Mouse (Mus musculus) mouse trophoblast stem cell (cell line): Measurements from ENCODE around the gene Lyst.
"Not testable (repeated sequence)": the region's sequence is repeated elsewhere in the genome, so short reads cannot be mapped to it uniquely, and the experiment has no call there.

ENCODE experiments used
- in situ Hi-C, 2 experiments: fragments of 300-500 bp; cut with MseI, MboI; formaldehyde crosslinking; loops; 2 replicates in 1 of 2; 3 replicates in 1 of 2; pipeline ENCODE4 v1.15.1; 2025

Gene Lyst

DNA sequence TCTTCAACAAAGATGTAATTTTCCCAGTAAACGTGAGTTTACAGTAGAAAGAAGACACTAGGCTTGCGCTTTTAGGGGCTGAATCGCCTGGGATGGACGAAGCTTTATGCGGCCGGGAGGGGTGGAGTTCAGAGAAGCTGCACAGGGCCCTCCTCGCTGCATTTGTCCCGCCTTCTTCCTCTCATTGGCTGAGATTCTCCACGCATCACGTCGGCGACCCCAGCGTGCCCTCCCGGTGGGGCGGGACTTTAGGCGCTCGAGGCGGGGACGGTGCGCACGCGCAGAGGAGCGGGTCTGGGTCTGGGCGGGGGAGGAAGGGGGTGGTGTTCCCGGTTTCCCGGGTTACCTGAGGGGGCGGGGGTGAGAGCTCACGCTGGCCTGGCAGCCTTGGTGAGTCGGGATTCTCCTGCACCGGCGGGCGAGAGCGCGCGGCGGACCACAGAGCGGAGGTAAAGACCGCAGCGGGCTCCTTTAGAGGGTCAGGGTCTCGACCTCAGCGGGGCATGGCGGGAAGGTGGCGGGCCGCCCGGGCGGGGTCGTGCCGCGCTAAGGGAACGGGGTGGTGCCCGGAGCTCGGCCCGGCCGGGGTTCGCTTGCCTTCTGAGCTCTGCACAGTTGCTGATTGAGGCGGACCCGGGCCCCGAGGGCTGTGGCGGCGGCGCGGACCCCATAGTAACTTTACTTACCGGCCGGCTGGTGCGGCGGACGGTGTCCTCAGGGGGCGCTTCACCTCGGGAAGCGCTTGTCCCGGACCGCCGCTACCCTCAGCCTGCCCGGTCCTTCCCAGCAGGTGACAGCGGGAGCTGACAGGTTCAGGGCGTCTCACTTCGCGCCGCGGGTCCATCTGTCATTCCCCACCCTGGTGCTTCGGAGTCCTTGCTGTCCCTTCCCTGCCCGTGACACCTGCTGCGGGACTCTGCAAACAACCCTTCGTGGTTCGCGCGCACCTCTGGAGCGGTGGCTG, at the start of gene Lyst:
Gene Lyst, plus strand, starts transcription at position 350 of the 964 bp plus-strand sequence.
- in situ Hi-C loops: no loop called here

DNA sequence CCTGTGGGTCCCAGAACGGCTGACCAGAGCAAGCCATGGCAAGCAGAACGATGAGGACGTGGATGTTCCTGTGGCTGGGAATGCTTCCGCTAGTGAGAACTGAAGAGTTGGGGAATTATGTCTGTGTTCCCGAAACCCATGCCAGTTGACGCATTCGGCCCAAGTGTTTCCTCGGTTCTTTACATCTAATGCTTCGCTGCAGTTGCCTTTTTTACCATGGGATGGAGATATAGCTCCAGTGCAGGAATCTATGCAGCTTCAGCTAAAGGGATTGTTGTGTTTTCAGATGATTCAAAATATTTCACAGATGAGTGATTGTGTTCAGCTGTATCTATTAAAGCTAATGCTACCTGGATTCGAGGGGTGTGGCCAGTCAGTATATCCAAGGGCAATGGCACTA, 47.1 kb upstream of the Lyst start:
- in situ Hi-C loops: not testable (repeated sequence)

DNA sequence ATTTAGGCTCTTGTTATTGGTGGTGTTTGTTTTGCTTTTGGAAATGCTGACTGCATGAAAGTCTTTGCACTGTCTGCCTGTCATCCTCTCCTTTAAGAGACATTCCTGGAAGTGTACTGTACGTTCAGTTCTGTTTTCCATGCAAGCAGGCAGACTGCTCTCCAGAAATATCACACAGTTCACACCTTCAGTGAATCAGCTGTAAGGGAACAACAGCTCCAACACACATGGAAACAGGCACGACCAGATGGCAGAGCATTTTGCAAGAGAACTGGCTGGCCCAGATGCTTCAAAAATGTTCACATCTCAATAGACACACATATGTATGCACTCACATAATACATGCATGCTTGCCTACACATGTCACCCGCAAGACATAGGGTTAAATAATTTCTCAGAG, 43.4 kb upstream of the Lyst start:
- in situ Hi-C loops: no loop called here

DNA sequence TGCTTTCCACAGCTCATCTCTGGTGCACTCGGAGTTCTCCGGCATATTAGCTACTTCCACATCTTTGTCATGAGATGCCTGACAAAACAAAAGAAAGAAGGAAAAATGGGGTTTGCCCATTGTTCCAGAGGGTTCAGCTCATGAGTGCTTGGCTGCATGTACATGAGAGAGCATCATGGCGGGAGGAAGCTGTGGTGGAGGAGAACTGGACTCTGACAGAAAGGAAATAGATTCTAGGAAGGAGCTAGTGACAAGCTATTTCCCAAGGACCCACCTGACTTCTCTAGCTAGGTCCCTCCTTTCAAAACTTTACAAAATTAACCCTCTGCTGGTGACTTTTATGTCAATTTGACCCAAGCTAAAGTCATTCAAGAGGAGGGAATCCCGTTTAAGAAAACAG, 42.3 kb upstream of the Lyst start:
- in situ Hi-C loops: no loop called here

DNA sequence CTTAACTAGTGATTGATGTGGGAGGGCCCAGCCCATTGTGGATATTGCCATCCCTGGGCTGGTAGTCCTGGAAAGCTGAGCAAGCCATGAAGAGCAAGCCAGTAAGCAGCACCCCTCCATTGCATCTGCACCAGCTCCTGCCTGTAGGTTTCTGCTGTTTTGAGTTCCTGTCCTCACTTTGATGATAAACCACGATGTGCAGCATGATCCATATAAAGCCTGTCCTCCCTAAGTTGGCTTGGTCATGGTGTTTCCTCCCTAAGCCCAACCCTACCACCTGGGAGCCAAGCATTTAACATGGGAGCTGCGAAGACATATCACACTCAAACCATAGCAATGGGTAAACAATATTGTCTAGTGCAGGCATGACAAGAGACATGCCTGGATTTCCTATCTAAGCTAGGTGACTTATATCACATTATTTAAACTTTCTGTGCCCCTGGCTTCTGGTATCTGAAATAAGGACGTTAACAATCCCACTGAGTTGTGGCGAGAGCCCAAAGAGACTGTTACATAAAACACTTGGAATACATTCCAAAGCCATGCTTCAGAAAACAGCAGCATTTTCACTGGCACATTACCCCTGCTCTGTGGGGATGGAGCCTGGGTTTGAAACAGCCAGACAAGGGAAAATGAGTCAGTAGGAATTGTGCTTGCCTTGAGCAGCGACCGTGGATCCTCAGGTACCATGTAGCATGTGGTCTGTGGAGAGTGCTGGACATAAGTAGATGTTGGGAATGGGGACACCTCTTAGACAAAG, 41.6 kb upstream of the Lyst start:
- in situ Hi-C loops: no loop called here

DNA sequence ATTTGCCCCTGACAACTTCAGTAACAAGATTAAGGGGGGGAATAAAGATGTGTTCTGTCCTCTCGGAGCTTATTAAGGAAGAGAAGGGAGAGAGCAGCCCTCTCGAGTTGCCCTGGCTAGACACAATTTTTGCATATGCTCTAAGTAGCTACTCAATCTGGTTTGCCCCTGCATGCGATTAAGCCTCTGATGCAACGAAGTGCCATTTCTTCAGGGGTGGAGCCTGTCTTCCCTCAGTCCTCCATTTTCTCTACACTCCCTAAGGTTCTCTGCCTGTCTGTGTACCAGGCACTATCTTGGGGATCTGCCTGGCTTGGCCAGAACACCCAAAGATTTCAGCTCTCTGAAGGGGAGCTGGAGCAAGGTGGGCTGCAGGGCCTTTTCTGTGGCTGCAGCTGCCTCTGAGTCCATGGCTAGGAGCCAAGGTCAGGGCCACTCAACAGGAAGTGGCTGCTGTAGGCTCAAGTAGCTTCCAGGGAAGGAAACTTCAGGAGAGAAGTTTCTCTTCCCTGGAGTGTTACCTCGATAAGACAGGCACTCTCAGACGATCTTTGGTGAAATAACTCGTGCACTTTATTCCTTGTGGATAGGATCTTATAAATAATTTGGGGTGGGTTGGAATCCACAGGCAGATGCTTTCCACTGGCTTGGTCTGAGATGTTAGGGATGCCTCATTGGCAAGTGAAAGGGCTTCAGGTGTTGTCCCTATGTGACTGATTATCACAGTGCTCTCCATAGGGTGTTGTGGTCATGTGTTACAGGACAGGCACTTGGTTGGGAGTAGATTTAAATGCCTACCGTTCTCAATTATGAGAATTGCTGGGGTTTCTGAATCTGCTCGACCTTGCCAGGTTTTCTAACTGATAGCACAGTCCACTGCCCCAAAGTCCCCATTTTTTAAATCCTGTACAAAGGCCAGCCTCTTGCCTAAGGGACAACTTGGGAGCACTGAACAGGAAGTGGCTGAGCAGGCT, 40.2 kb upstream of the Lyst start:
- in situ Hi-C loops: no loop called here

DNA sequence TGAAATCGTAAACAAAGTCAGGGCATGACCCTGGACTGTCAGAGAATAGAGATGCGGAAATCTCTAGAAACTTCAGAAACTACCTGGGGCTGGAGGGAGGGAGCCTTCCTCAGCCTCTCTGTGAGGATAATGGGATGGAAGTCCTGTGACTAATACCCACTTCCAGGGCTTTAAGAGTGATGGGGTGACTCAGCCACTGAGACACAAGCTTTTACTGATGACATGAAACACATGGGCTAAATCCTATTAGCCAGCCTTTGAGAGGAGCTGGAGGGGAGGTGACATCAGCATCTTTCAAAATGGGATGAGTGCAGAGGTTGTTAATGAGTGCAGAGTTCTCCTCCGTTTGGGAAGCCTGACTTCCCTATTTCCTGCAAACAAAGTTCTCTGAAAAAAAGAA, 38.2 kb upstream of the Lyst start:
- in situ Hi-C loops: no loop called here

DNA sequence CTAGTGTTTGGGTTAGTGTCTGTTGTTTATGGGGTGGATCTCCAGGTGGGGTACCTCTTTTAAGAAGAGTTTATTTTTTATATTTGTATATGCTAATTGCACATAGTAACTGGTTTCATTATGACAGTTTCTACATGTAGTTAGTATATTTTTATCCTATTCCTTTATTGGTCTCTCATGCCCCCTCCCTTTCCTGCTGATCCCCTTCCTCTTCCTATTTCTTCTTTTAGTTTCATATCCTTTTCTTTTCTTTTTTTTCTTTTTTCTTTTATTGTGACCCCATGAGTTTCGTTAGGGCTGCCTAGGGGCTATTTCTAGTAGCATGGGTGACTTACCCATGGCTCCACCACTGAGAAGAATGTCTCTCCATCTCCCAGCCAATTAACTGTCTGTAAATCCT, 36.5 kb upstream of the Lyst start:
- in situ Hi-C loops: no loop called here

DNA sequence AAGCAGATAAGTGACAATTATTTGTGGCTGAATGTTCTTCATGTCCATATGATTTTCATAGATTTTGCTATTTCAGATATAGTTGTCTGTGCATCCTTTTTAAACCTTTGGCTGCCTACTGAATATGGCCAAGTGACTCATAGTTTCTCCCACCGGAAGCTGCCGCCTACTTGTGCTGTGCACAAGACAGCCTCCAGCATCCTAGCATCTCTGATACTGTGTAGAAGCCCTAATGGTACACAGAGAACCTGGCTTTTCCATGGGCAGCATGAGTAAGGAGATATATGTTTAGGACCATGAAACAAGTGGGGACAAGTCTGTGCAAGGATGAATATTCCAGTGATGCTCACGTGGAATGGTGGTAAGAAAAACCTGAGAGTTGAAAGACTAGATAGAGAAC, 35.0 kb upstream of the Lyst start:
- in situ Hi-C loops: no loop called here

DNA sequence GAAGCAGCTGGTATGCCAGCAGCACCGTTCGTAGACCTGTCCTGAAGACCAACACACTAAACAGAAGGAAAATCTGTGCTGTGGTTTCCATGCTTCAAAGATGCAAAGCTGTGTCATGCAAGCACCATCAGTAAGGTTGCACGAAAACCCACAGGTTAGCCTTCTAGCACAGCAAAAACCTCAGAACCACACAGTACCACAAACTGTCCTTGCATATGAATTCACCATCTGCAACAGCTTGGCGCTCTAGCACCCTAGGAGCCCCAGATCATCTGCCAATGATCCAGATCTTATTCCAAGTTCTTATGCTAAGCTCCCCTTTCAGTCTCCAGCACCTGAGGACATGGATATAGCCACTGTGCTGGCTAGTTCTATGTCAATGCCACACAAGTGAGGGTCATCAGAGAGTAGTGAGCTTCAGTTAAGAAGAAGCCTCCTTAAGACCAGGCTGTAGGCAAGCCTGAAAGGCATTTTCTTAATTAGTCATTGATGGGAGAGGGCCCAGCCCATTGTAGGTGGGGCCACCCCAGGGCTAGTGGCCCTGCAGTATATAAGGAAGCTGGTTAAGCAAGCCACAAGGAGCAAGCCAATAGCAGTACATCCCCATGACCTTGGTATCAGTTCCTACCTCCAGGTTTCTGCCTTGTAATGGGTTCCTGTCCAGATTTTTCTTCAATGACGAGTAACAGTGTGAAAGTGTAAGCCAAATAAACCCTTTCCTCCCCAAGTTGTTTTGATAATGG, 33.0 kb upstream of the Lyst start:
- in situ Hi-C loops: no loop called here

DNA sequence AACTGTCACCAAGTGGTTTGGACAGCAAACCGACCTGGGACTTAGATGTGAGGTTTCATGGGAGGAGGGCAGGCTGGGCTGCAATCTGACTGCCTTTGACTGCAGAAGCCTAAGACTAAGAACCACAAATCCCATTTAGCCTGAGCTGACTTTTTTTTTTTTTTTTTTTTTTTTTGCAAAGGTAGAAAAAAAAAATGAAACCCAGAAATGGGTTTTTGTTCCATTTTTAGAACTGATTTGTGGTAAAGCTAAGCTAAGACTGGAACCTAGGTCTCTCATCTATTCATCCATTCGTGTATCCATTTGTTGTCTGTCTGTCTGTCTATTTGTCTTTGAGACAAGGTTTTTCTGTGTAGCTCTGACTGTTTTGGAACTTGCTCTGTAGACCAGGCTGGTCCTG, 31.9 kb upstream of the Lyst start:
- in situ Hi-C loops: no loop called here

DNA sequence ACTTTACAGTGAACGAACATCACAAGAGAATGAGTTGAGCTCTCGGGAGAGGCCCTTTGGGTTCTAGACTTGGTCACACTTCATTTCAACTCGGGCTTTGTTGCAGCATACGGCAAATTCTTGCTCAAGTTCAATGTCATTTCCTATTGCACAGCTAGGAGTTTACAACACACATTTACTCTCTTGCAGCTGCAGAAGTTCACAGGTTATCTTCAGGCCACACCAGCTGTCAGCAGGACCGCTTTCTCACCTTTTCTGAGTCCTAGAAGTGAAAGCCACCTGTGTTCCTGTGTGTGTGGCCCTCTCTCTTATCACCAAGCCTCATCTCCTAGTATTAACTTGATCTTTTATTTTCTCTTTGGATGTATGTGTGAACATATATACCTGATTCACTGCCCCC, 31.3 kb upstream of the Lyst start:
- in situ Hi-C loops: no loop called here

DNA sequence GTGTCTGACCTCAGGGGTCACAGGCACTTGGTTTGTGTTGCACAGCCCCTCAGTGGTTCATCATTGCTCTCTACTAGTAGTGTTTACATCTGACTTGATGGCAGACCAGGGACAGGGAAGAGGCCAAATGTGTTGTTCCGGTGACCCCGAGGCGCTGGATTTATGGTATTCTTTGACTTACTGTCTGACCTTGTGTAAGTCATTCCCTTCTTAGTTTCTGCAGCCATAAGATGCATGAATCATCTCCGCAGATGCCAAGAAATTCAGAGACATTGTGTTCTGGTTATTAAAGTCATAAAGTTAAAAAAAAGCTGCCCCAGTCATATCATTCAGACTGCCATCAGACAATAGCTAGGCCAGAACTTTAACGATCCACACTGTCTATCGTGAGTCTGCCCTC, 27.6 kb upstream of the Lyst start:
- in situ Hi-C loops: no loop called here

DNA sequence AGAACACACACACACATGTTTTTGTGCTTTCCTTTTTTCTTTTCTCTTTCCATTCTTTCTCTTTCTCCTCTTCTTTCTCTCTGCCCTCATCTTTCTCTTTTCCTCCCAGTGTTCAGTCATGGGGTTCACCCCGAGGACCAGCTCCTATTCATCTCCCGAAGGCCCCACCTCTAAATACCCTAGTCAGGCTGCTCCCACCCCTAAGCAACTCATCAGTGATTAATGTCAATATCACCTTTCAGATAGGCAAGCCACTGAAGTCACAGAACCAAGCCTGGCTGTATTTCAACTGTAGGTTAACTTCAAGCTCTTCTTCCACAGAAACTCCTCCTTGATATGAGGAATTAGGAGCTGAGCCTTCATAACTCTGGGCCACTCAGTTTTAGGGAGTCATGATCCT, 26.1 kb upstream of the Lyst start:
- in situ Hi-C loops: no loop called here

DNA sequence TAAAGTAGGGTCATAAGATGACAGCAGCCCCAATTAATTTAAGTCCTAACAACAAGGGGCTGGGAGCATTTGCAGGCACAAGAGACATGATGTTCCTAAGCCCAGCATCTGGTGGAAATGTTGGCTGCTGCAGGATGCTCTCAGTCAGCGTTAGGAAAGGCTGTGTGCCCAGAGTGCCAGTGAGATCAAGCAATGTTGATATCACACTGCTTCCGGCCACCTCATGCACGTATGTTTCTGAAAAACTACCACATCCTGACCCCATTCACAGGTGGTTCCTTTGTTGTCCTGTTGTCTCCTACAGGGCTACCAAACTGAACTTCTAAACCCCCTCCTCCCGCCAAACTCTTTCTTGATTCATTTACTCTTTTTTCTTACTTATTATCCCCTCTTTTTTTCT, 25.7 kb upstream of the Lyst start:
- in situ Hi-C loops: no loop called here

DNA sequence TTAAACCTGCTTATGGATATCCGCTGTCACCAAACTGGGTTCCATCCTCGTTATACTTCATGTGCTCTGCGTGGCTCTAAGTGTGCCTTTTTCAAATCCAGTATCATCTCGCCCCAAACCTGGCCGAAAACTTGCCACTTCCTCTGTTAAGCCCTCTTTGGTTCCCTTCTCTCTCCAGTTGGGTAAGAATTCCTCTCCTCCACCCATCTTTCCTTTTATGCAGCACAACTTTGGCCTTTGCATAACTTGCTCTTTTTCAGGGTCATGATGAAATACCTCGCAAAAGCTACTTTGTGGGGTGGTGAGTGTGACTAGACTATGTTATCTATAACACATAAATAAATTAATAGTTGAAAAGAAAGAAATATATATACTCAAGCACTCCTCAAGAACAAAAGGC, 22.6 kb upstream of the Lyst start:
- in situ Hi-C loops: no loop called here

DNA sequence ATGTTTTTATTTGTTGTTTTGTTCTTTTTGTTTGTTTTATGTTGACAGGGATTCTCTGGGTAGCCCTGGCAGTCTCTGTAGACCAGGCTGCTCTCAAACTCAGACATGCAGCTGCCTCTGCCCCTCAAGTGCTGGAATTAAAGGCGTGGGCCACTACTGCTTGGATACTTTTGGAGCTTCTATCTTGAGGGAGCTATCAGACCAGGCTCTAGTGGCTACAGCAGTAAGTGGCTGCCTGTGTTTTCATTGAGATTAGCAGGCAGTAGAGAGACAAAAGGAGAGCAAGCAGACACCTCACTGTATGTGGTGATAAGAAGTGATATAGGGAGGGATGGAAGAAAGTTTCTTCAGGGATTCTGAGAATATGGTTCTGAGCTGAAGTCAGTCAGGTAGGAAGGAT, 21.4 kb upstream of the Lyst start:
- in situ Hi-C loops: no loop called here

DNA sequence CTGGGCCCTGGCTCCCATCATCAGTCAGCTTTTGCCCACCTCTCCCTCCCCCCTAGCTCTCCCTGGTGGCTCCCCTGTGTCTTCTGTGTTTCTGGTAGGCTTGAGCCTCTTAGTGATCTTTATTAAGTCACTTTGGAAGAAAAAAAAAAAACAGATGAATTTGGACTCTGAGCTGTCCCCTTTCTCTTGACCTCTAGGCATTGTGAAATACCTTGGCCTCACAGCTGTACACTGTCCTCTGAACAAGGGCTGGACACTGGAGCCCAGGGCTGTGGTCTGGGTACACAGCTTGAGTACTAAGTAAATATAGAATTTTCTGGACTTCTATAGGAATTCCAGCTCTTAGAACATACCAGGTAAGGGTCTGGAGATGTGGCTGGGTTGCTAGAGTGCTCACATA, 20.6 kb upstream of the Lyst start:
- in situ Hi-C loops: no loop called here

DNA sequence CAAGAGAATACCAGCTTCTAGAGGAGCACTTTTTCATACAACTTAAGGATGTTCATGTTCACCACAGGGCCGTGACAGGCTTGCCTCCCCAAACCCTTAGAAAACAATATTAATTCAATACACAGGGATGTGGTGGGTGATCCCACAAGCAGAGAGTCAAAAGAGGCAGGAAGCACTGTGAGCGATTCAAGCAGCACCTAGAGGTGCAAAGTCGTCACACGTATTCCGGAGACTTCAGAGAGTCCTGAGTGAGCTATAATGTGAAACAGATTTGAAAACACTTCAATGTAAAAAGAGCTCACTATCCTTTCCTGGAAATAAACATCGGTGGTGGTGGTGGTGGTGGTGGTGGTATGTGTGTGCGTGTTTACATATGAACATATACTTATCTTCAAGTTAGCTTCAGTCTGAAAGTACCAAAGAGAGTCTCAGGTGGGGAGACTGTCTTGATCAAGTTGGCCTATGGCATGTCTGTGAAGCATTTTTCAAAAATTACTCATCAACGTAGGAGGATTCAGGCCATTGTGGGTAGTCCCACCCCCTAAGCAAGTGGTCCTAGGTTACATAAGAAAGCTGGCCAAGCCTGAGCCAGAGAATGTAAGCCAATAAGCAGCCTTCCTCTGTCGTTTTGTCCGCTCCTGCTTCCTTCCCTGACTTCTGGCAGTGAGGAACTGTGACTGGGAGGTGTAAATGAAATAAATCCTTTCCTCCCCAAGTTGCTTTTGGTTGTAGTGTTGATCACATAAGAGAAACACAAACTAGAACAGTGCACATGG, 17.9 kb upstream of the Lyst start:
- in situ Hi-C loops: no loop called here

DNA sequence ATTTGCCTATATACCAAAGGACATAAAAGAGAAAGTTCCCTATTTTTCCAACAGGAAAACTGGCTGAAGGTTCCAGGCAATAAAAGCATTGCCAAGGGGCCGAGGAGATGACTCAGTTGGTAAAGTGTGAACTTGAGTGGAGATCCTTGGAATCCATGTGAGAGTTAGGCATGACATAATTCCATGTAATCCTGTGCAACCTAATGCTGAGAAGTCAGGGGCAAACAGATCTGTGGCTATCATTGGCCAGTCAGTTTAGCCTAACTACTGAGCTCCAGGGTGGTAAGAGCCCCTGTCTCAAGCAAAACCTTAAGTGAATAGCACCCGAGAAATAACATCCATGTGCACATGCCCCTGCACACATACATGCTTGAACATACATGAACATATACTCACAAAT, 17.3 kb upstream of the Lyst start:
- in situ Hi-C loops: no loop called here
